Mouse (Mus musculus): Measurements from ENCODE around the gene Kcnip3. TPM values are rescaled to one million over a fixed set of nuclear protein-coding genes. Genes with fewer than 3 reads are reported as not detected.

The Kcnip3 gene
- 0.69 TPM for polyA plus RNA-seq (2014; fragmentation: Illumina TruSeq; extraction: RNeasy Lipid Tissue Mini Kit (QIAGEN cat#74804); ENCODE audit: low read depth, low replicate concordance)

GRCm38 (mm10) chr2:127522006-127522441 is at the start of gene Kcnip3:
TSS of gene Kcnip3 (minus strand) at chr2:127522094.

DNA sequence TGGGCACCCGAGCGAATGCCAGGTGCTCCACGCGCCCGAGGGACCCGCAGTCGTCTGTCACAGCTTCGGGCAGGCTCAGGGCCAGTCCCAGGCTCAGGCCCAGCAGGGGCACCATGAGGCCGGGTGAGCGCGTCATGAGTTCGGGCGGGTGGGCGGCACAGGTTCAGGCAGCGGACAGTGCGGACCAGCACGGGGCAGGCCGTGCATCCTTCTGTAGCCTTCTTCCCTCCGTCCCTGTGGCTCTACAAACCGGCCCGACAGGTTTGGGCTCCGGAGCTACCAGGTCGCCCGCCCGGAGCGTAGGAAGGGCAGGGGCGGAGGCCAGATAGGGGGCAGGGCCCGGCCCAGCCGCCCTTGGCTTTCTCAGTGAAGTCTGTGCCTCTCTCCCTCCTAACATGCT is 19.3 kb upstream of the Kcnip3 start, which contains the start of gene Prom2:
TSS of gene Prom2 (minus strand) at position 283 of the 400 bp plus-strand sequence.

GRCm38 (mm10) chr2:127444055-127444789 is 77.7 kb downstream of the Kcnip3 start, which contains the start of gene Fahd2a:
TSS of gene Fahd2a (minus strand) at chr2:127444565.

DNA sequence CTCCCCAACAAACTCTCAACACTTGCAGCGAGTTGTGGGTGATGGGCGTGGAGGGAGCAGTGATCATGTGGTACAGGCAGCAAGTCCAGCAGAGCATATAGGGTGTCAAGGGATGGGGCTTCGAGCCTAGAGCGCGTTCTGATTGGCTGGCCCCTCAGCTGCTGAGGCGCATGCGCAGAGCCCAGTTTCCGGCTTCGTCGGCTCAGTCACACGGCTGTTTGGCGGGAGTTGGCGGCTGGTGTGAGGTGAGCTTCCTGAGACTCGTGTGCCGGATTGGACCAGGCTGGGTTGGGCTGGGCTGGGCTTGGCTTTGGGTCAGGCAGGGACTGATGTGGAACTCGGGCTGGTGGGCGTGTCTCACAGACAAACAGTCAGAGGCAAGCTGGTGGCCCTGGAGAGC is 96.9 kb downstream of the Kcnip3 start, which contains the start of gene Gpat2:
TSS of gene Gpat2 (plus strand) at position 223 of the 400 bp plus-strand sequence.

Other genes starting within 250 kb of the Kcnip3 start
- 0.41 TPM for gene Dusp2, start 185.9 kb downstream of the Kcnip3 start, polyA plus RNA-seq (2014; fragmentation: Illumina TruSeq; extraction: RNeasy Lipid Tissue Mini Kit (QIAGEN cat#74804); ENCODE audit: low read depth, low replicate concordance)
- not detected for gene Astl, start 183.5 kb downstream of the Kcnip3 start, polyA plus RNA-seq (2014; fragmentation: Illumina TruSeq; extraction: RNeasy Lipid Tissue Mini Kit (QIAGEN cat#74804); ENCODE audit: low read depth, low replicate concordance)
- not detected for gene Adra2b, start 158.9 kb downstream of the Kcnip3 start, polyA plus RNA-seq (2014; fragmentation: Illumina TruSeq; extraction: RNeasy Lipid Tissue Mini Kit (QIAGEN cat#74804); ENCODE audit: low read depth, low replicate concordance)
- gene Gpat2, start 96.9 kb downstream of the Kcnip3 start, polyA plus RNA-seq (2014; fragmentation: Illumina TruSeq; extraction: RNeasy Lipid Tissue Mini Kit (QIAGEN cat#74804); ENCODE audit: low read depth, low replicate concordance) = not detected
- gene Fahd2a, start 77.5 kb downstream of the Kcnip3 start, polyA plus RNA-seq (2014; fragmentation: Illumina TruSeq; extraction: RNeasy Lipid Tissue Mini Kit (QIAGEN cat#74804); ENCODE audit: low read depth, low replicate concordance) = 6.5 TPM
- not detected for gene Prom2, start 19.4 kb upstream of the Kcnip3 start, polyA plus RNA-seq (2014; fragmentation: Illumina TruSeq; extraction: RNeasy Lipid Tissue Mini Kit (QIAGEN cat#74804); ENCODE audit: low read depth, low replicate concordance)
- gene Zfp661, start 65.0 kb upstream of the Kcnip3 start, polyA plus RNA-seq (2014; fragmentation: Illumina TruSeq; extraction: RNeasy Lipid Tissue Mini Kit (QIAGEN cat#74804); ENCODE audit: low read depth, low replicate concordance) = 5.2 TPM
- 18.4 TPM for gene Mrps5, start 65.1 kb upstream of the Kcnip3 start, polyA plus RNA-seq (2014; fragmentation: Illumina TruSeq; extraction: RNeasy Lipid Tissue Mini Kit (QIAGEN cat#74804); ENCODE audit: low read depth, low replicate concordance)
- gene Mal, start 134.6 kb upstream of the Kcnip3 start, polyA plus RNA-seq (2014; fragmentation: Illumina TruSeq; extraction: RNeasy Lipid Tissue Mini Kit (QIAGEN cat#74804); ENCODE audit: low read depth, low replicate concordance) = 24.4 TPM
- 38.7 TPM for gene Mall, start 207.8 kb upstream of the Kcnip3 start, polyA plus RNA-seq (2014; fragmentation: Illumina TruSeq; extraction: RNeasy Lipid Tissue Mini Kit (QIAGEN cat#74804); ENCODE audit: low read depth, low replicate concordance)

Data from sigmoid colon, adult 10 weeks (tissue).